Mouse (Mus musculus) MEL (cell line): ENCODE data around the gene Usp42. TPM values are rescaled to one million over a fixed set of nuclear protein-coding genes. Genes with fewer than 3 reads are reported as not detected.

ENCODE experiments used
- DNase-seq: peaks from one replicate; pipeline ENCODE4 v3.0.0; 2011; ENCODE audit warnings: low read depth, low spot score
- H3K27ac ChIP-seq: 2 replicates; pipeline ENCODE4 v1.5.1; 2012; ENCODE audit warnings: low read depth, mild to moderate bottlenecking, control low read depth, low read length, moderate library complexity; ENCODE audit not compliant: control insufficient read depth
- H3K27me3 ChIP-seq, 2 experiments: fragments of 150-350 bp in 1 of 2; sonication (generic) in 1 of 2; 2 replicates each; pipeline ENCODE4 v1.6.1; 2012; ENCODE audit warnings: low read length in 2 of 2, mild to moderate bottlenecking in 2 of 2, improper control_type of control experiment in 1 of 2, moderate library complexity in 1 of 2; ENCODE audit not compliant: insufficient read depth in 2 of 2, control insufficient read depth in 1 of 2
- H3K36me3 ChIP-seq, 2 experiments: 2 replicates each; pipeline ENCODE4 v1.6.1; 2012 to 2014; ENCODE audit warnings: low read length in 2 of 2, improper control_type of control experiment in 1 of 2, inconsistent platforms in 1 of 2, mild to moderate bottlenecking in 1 of 2; ENCODE audit not compliant: insufficient read depth in 2 of 2, control insufficient read depth in 1 of 2
- H3K4me1 ChIP-seq, 2 experiments: fragments of 150-350 bp in 1 of 2; sonication (generic) in 1 of 2; 2 replicates each; pipeline ENCODE4 v1.6.1; 2012; ENCODE audit warnings: low read length in 2 of 2, improper control_type of control experiment in 1 of 2, mild to moderate bottlenecking in 1 of 2; ENCODE audit not compliant: insufficient read depth in 2 of 2, control insufficient read depth in 1 of 2
- H3K4me3 ChIP-seq, 2 experiments: fragments of 150-350 bp in 1 of 2; sonication (generic) in 1 of 2; 2 replicates each; pipeline ENCODE4 v1.5.1; 2012; ENCODE audit warnings: low read depth in 2 of 2, low read length in 2 of 2, mild to moderate bottlenecking in 2 of 2, moderate library complexity in 2 of 2, control low read depth in 1 of 2, improper control_type of control experiment in 1 of 2; ENCODE audit not compliant: control insufficient read depth in 1 of 2, insufficient read depth in 1 of 2
- H3K79me2 ChIP-seq: 2 replicates; pipeline ENCODE4 v1.6.1; 2012; ENCODE audit warnings: mild to moderate bottlenecking, low read length, moderate library complexity; ENCODE audit not compliant: control insufficient read depth, poor library complexity, insufficient read depth
- H3K9ac ChIP-seq: 2 replicates; pipeline ENCODE4 v1.6.1; 2012; ENCODE audit warnings: low read depth, mild to moderate bottlenecking, control low read depth, low read length, moderate library complexity; ENCODE audit not compliant: control insufficient read depth, poor library complexity, severe bottlenecking
- H3K9me3 ChIP-seq: fragments of 150-350 bp; sonication (generic); replicated peaks from 2 replicates; pipeline ENCODE4 v1.6.1; 2012; ENCODE audit warnings: mild to moderate bottlenecking, low read length, improper control_type of control experiment, moderate library complexity; ENCODE audit not compliant: insufficient read depth
- BHLHE40 ChIP-seq: IDR thresholded peaks from 2 replicates; pipeline ENCODE4 v1.6.1; 2012; ENCODE audit warnings: low read depth, mild to moderate bottlenecking, inconsistent platforms, low read length, improper control_type of control experiment, borderline replicate concordance
- CTCF ChIP-seq, 3 experiments: IDR thresholded peaks in 2 of 3; conservative IDR thresholded peaks in 1 of 3; 2 replicates each; pipeline ENCODE4 v1.5.1; 2011 to 2012; ENCODE audit warnings: low read length in 3 of 3, low read depth in 2 of 3, mild to moderate bottlenecking in 2 of 3, improper control_type of control experiment in 1 of 3, inconsistent platforms in 1 of 3, mixed read lengths in 1 of 3, moderate library complexity in 1 of 3; ENCODE audit not compliant: control insufficient read depth in 1 of 3, insufficient read depth in 1 of 3, poor library complexity in 1 of 3, severe bottlenecking in 1 of 3
- ELF1 ChIP-seq: IDR thresholded peaks from 2 replicates; pipeline ENCODE4 v1.6.1; 2014; ENCODE audit warnings: low read depth, mild to moderate bottlenecking, inconsistent platforms, low read length, improper control_type of control experiment, moderate library complexity
- EP300 ChIP-seq, 2 experiments: IDR thresholded peaks; 2 replicates each; pipeline ENCODE4 v1.6.1; 2011; ENCODE audit warnings: improper control_type of control experiment in 2 of 2, low read length in 2 of 2, low read depth in 1 of 2, mild to moderate bottlenecking in 1 of 2
- ETS1 ChIP-seq: IDR thresholded peaks from 2 replicates; pipeline ENCODE4 v1.6.1; 2012; ENCODE audit warnings: low read depth, mild to moderate bottlenecking, inconsistent platforms, low read length, improper control_type of control experiment, moderate library complexity
- GABPA ChIP-seq: IDR thresholded peaks from 2 replicates; pipeline ENCODE4 v1.6.1; 2012; ENCODE audit warnings: low read depth, mild to moderate bottlenecking, inconsistent platforms, low read length, improper control_type of control experiment, moderate library complexity
- GATA1 ChIP-seq: IDR thresholded peaks from 2 replicates; pipeline ENCODE4 v1.6.1; 2011; ENCODE audit warnings: low read depth, low read length, improper control_type of control experiment
- HCFC1 ChIP-seq: IDR thresholded peaks from 2 replicates; pipeline ENCODE4 v1.6.1; 2012; ENCODE audit warnings: low read depth, mild to moderate bottlenecking, inconsistent platforms, low read length, improper control_type of control experiment, moderate library complexity
- JUND ChIP-seq: IDR thresholded peaks from 2 replicates; pipeline ENCODE4 v1.6.1; 2011; ENCODE audit warnings: low read depth, mild to moderate bottlenecking, improper control_type of control experiment, low read length
- MAFK ChIP-seq: IDR thresholded peaks from 2 replicates; pipeline ENCODE4 v1.6.1; 2011; ENCODE audit warnings: low read depth, mild to moderate bottlenecking, low read length, improper control_type of control experiment, borderline replicate concordance
- MAX ChIP-seq: IDR thresholded peaks from 2 replicates; pipeline ENCODE4 v1.6.1; 2011; ENCODE audit warnings: low read length, improper control_type of control experiment
- MAZ ChIP-seq: IDR thresholded peaks from 2 replicates; pipeline ENCODE4 v1.6.1; 2012; ENCODE audit warnings: low read depth, mild to moderate bottlenecking, inconsistent platforms, low read length, improper control_type of control experiment
- MEF2A ChIP-seq: IDR thresholded peaks from 2 replicates; pipeline ENCODE4 v1.6.1; 2014; ENCODE audit warnings: low read depth, mild to moderate bottlenecking, inconsistent platforms, low read length, improper control_type of control experiment; ENCODE audit not compliant: poor library complexity, insufficient replicate concordance, severe bottlenecking; ENCODE audit errors: extremely low read depth
- MYC ChIP-seq: IDR thresholded peaks from 2 replicates; pipeline ENCODE4 v1.6.1; 2011; ENCODE audit warnings: low read depth, mild to moderate bottlenecking, low read length, improper control_type of control experiment, moderate library complexity
- NELFE ChIP-seq: IDR thresholded peaks from 2 replicates; pipeline ENCODE4 v1.6.1; 2011; ENCODE audit warnings: low read depth, low read length, improper control_type of control experiment
- NRF1 ChIP-seq: IDR thresholded peaks from 2 replicates; pipeline ENCODE4 v1.6.1; 2014; ENCODE audit warnings: low read depth, mild to moderate bottlenecking, inconsistent platforms, low read length, improper control_type of control experiment, moderate library complexity; ENCODE audit not compliant: poor library complexity, insufficient read depth, severe bottlenecking
- POLR2AphosphoS2 ChIP-seq: IDR thresholded peaks from 2 replicates; pipeline ENCODE4 v1.6.1; 2011; ENCODE audit warnings: low read length, improper control_type of control experiment
- POLR2AphosphoS5 ChIP-seq: IDR thresholded peaks from 2 replicates; pipeline ENCODE4 v1.6.1; 2012; ENCODE audit warnings: low read depth, borderline replicate concordance, mild to moderate bottlenecking, inconsistent platforms, low read length, moderate library complexity, mixed read lengths
- TBP ChIP-seq: IDR thresholded peaks from 2 replicates; pipeline ENCODE4 v1.8.0; 2011; ENCODE audit warnings: low read depth, low read length, improper control_type of control experiment
- UBTF ChIP-seq: IDR thresholded peaks from 2 replicates; pipeline ENCODE4 v1.6.1; 2012; ENCODE audit warnings: low read depth, mild to moderate bottlenecking, inconsistent platforms, low read length, improper control_type of control experiment, moderate library complexity, borderline replicate concordance; ENCODE audit not compliant: insufficient read depth
- USF1 ChIP-seq: IDR thresholded peaks from 2 replicates; pipeline ENCODE4 v1.6.1; 2014; ENCODE audit warnings: low read depth, mild to moderate bottlenecking, inconsistent platforms, low read length, improper control_type of control experiment, moderate library complexity
- ZKSCAN1 ChIP-seq: IDR thresholded peaks from 2 replicates; pipeline ENCODE4 v1.6.1; 2012; ENCODE audit warnings: low read depth, mild to moderate bottlenecking, inconsistent platforms, low read length, improper control_type of control experiment, moderate library complexity
- ZMIZ1 ChIP-seq: IDR thresholded peaks from 2 replicates; pipeline ENCODE4 v1.6.1; 2012; ENCODE audit warnings: low read depth, mild to moderate bottlenecking, inconsistent platforms, low read length, improper control_type of control experiment, moderate library complexity
- ZNF384 ChIP-seq: IDR thresholded peaks from 2 replicates; pipeline ENCODE4 v1.6.1; 2012; ENCODE audit warnings: low read depth, mild to moderate bottlenecking, inconsistent platforms, low read length, improper control_type of control experiment
- polyA plus RNA-seq, 2 experiments: library from polyadenylated mRNA; stranded (reverse) in 1 of 2; unstranded in 1 of 2; fragments of >175 nt in 1 of 2; fragments of >200 nt in 1 of 2; gene quantifications; 2 replicates each; pipeline versions ENCODE4 v1.2.1 to v1.2.4; 2012; ENCODE audit warnings: low replicate concordance in 2 of 2, low read depth in 1 of 2; ENCODE audit not compliant: insufficient read length in 2 of 2, insufficient read depth in 1 of 2, missing spikeins in 1 of 2
- total RNA-seq: library from RNA; depleted of rRNA; stranded (reverse); fragments of 300-350 nt; gene quantifications from 2 replicates; pipeline ENCODE4 v1.2.3, GENCODE M21; 2012

Gene Usp42
- total and polyA plus RNA-seq, 3 experiments: 8.1 to 18.6 TPM; not detected in 1

DNA sequence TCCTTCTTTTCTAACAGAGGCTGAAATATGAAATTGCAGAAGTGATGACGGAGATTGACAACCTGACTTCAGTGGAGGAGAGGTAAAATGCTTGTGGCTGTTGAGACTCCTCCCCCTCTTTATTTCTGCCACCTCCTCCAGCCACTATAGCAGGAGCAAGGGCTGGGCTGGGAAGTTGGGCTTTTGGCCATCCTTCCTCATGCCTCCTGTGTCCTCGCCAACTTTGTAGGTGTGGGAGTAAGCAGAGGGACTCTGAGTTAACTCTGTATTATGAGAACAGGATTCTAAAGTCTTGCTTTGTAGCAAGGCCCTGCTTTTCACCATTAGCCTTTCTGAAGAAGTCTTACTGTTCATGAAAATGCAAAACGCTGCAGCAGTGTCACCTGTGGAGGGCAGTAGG lies 45.6 kb downstream of the Usp42 start:
- TF ChIP-seq GABPA (no peak), CTCF (IDR thresholded peaks at IDR 0.05 in 2 of 3, conservative IDR thresholded peaks at IDR 0.05 in 1 of 3; ENCODE audit: control insufficient read depth in 1 of 3, insufficient read depth in 1 of 3, low read depth in 2 of 3, low read length in 3 of 3, poor library complexity in 1 of 3, severe bottlenecking in 1 of 3) (no peak), NRF1 (no peak), MAZ (no peak), HCFC1 (no peak), MYC (no peak), ZMIZ1 (no peak), JUND (no peak), GATA1 (no peak), ELF1 (no peak)

DNA sequence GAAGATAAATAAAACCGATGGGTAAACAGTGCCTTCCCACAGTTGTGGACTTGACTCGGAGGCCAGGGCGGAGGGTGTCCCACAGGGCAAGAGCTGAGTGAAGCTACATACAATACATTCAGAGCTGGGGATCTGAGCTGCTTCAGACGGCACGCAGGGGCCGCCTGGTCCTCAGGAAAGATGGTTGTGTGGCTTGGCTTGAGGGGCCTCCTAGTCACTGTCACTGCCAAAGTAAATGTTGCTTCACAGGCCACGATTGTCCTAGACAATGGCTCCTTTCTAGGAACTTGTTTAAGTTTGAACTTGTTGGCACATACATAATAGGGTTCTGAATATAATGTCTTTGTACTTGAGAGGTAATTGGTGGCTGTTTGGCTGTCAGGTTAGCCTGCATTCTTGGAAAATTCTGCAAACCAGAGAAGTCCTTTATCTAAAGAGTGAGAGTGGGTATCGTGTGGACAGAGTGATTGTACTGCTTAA lies 47.1 kb downstream of the Usp42 start:
- TF ChIP-seq MYC (no peak), HCFC1 (no peak), BHLHE40 (no peak), ZNF384 (no peak), POLR2AphosphoS5 (no peak), ETS1 (no peak)
- TF ChIP-seq, all 39 proteins: peak for 0
- Histone ChIP-seq H3K27ac (no peak overlapping the region), H3K79me2 (peaks cover 5% of the 10 kb centered on the region; the same call in 1 of the 2 replicates), H3K9me3 (no peaks in the 10 kb centered on the region), H3K4me1 (no peaks in the 10 kb centered on the region; a peak in 1 of 4 replicates), H3K36me3 (peaks cover 0 to 8% of the 10 kb centered on the region in 2 experiments; a peak in 2 of 4 replicates), H3K9ac (no peak overlapping the region), H3K4me3 (no peak overlapping the region), H3K27me3 (no peaks in the 10 kb centered on the region)
- no peak for DNase-seq

More for the DNA sequence above, 45.6 kb downstream of the Usp42 start:
- Histone ChIP-seq H3K4me1 (no peaks in the 10 kb centered on the region; a peak in 1 of 4 replicates), H3K79me2 (no peaks in the 10 kb centered on the region; the same call in 1 of the 2 replicates), H3K4me3 (no peak overlapping the region), H3K9me3 (no peaks in the 10 kb centered on the region), H3K36me3 (peaks cover 0 to 8% of the 10 kb centered on the region in 2 experiments; a peak in 2 of 4 replicates), H3K27me3 (no peaks in the 10 kb centered on the region), H3K27ac (no peak overlapping the region), H3K9ac (no peak overlapping the region)
- DNase-seq: no peak

DNA sequence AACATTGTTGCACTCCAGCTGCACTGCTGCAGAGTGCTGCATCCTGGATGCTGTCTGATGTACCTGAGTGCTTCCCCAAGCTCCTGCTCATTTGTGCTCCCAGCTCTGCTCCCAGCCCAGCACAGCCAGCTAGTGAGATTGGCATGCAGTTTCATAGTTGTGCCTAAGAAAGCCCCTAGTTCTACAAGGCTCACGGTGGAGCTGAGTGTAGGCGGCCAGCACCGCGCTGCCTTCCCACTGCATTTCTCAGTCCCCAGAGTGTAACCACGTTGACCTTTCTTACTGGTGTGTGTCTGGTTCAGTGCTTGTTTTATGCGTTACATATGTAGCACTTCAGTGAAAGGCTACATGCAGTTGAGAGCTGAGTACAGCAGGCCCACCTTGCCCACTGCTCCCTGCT lies 48.4 kb downstream of the Usp42 start:
- TF ChIP-seq HCFC1 (no peak), MEF2A (no peak), USF1 (no peak), MYC (no peak), TBP (no peak), UBTF (no peak), BHLHE40 (no peak), MAX (no peak), EP300 (IDR thresholded peaks at IDR 0.05; ENCODE audit: low read depth in 1 of 2, low read length in 2 of 2) (no peak), ZMIZ1 (no peak), NELFE (no peak), GATA1 (no peak), ZKSCAN1 (no peak), POLR2AphosphoS2 (no peak), ELF1 (no peak), MAFK (no peak), ZNF384 (no peak)
- TF ChIP-seq, all 39 proteins: peak for 0
- DNase-seq: no peak
- H3K27ac ChIP-seq: no peak overlapping the region
- H3K27me3 ChIP-seq: no peaks in the 10 kb centered on the region
- H3K4me3 ChIP-seq: no peak overlapping the region
- no peaks in the 10 kb centered on the region for H3K9me3 ChIP-seq
- H3K9ac ChIP-seq: no peak overlapping the region
- peaks cover 4 to 6% of the 10 kb centered on the region in 2 experiments for H3K36me3 ChIP-seq
- peaks cover 0 to 6% of the 10 kb centered on the region in 2 experiments; a peak in 3 of 4 replicates for H3K4me1 ChIP-seq
- peaks cover 5% of the 10 kb centered on the region; the same call in 1 of the 2 replicates for H3K79me2 ChIP-seq
